Mouse (Mus musculus) testis, adult 2 months (tissue): ENCODE results near the gene Anp32a.

Experiments used
- CTCF ChIP-seq: fragments of 200-500 bp; IDR thresholded peaks from 2 replicates; pipeline ENCODE4 v1.5.1; 2012; ENCODE audit warnings: low read depth, mild to moderate bottlenecking, inconsistent platforms, low read length, moderate library complexity; ENCODE audit not compliant: control insufficient read depth, insufficient read depth, insufficient replicate concordance
- POLR2A ChIP-seq: fragments of 200-500 bp; IDR thresholded peaks from 2 replicates; pipeline ENCODE4 v1.6.1; 2012; ENCODE audit warnings: low read depth, mild to moderate bottlenecking, inconsistent platforms, low read length, moderate library complexity; ENCODE audit not compliant: control insufficient read depth

GRCm38 (mm10) chr9:62346388-62346679 lies 5.2 kb downstream of the Anp32a start:
- no peak for TF ChIP-seq POLR2A
- TF ChIP-seq CTCF: no peak
